Mouse (Mus musculus) midbrain, embryonic 16.5 days (tissue): Measurements from ENCODE around the gene Cacng7. TPM values are rescaled to one million over a fixed set of nuclear protein-coding genes. Genes with fewer than 3 reads are reported as not detected.
A peak's percentile ranks its signal among the peaks of the same experiment; 100 is the strongest.
"Not testable (repeated sequence)": the region's sequence is repeated elsewhere in the genome, so short reads cannot be mapped to it uniquely, and the experiment has no call there.

ENCODE experiments used
- ATAC-seq: fragments of 200-750 bp; cut with Nextera tagmentation; 2 replicates; pipeline ENCODE4 v1.8.0; 2017; ENCODE audit warnings: moderate TSS enrichment
- H3K27ac ChIP-seq: fragments of 300-500 bp; sonication (generic); 2 replicates; pipeline ENCODE4 v1.5.1; 2014; ENCODE audit warnings: mild to moderate bottlenecking, low read length, mixed read lengths
- H3K27me3 ChIP-seq: fragments of 300-500 bp; sonication (generic); 2 replicates; pipeline ENCODE4 v1.6.1; 2014; ENCODE audit warnings: low read depth, low read length, mixed read lengths; ENCODE audit not compliant: control insufficient read depth, insufficient read depth
- H3K36me3 ChIP-seq: fragments of 300-500 bp; sonication (generic); 2 replicates; pipeline ENCODE4 v1.6.1; 2014; ENCODE audit warnings: mild to moderate bottlenecking, low read length, moderate library complexity, mixed read lengths; ENCODE audit not compliant: control insufficient read depth, insufficient read depth
- H3K4me1 ChIP-seq: fragments of 300-500 bp; sonication (generic); 2 replicates; pipeline ENCODE4 v1.6.1; 2014; ENCODE audit warnings: mild to moderate bottlenecking, low read length, mixed read lengths; ENCODE audit not compliant: control insufficient read depth, insufficient read depth
- H3K4me2 ChIP-seq: fragments of 300-500 bp; sonication (generic); 2 replicates; pipeline ENCODE4 v1.6.1; 2014; ENCODE audit warnings: mild to moderate bottlenecking, low read length, mixed read lengths
- H3K4me3 ChIP-seq: fragments of 300-500 bp; sonication (generic); 2 replicates; pipeline ENCODE4 v1.5.1; 2014; ENCODE audit warnings: low read depth, mild to moderate bottlenecking, low read length, moderate library complexity, mixed read lengths
- H3K9ac ChIP-seq: fragments of 300-500 bp; sonication (generic); 2 replicates; pipeline ENCODE4 v1.6.1; 2014; ENCODE audit warnings: low read depth, low read length, mixed read lengths
- H3K9me3 ChIP-seq: fragments of 300-500 bp; sonication (generic); replicated peaks from 2 replicates; pipeline ENCODE4 v1.6.1; 2014; ENCODE audit warnings: mild to moderate bottlenecking, low read length, mixed read lengths; ENCODE audit not compliant: control insufficient read depth, poor library complexity, severe bottlenecking
- WGBS: fragments of 180-500 bp; shearing (Covaris S2); extraction: QIAGEN DNeasy Blood & Tissue Kit; methylation state at CpG from one replicate; pipeline ENCODE4 v1.1.7; 2014; 5-methylcytosine and 5-hydroxymethylcytosine counted together
- polyA plus RNA-seq: library from polyadenylated mRNA; unstranded; fragments of >200 nt; fragmentation: Nextera tagmentation; extraction: Ambion mirVana; gene quantifications from 2 replicates; pipeline ENCODE4 v1.2.1, GENCODE M21; 2015

Gene Cacng7
- polyA plus RNA-seq, 1 experiment from 2014 or later = 2.6 TPM

- peak overlapping the region; percentile 29 for H3K4me2 ChIP-seq
- peaks cover 26% of the 10 kb centered on the region for H3K4me1 ChIP-seq
- H3K27ac ChIP-seq = no peak overlapping the region
- no peak overlapping the region for H3K4me3 ChIP-seq
- H3K36me3 ChIP-seq = peaks cover 4% of the 10 kb centered on the region; the same call in 1 of the 2 replicates
- H3K9me3 ChIP-seq = no peaks in the 10 kb centered on the region
- H3K9ac ChIP-seq = peak overlapping the region; percentile 17; the same call in 1 of the 2 replicates
- H3K27me3 ChIP-seq = no peaks in the 10 kb centered on the region
- ATAC-seq = peak; percentile 75
- 9% methylated on average over 7 of the region's 7 CpGs for WGBS
These were observed 65.0 kb downstream of the Cacng7 start for GRCm38 (mm10) chr7:3397797-3398196.

- H3K4me2 ChIP-seq, H3K36me3 ChIP-seq, ATAC-seq, H3K27ac ChIP-seq, H3K27me3 ChIP-seq, H3K4me3 ChIP-seq, H3K9ac ChIP-seq, H3K9me3 ChIP-seq: not testable (repeated sequence)
- peaks cover 21% of the 10 kb centered on the region for H3K4me1 ChIP-seq
- 93% methylated on average over 8 of the region's 8 CpGs for WGBS
These were observed 65.6 kb downstream of the Cacng7 start for GRCm38 (mm10) chr7:3398363-3398762.

DNA sequence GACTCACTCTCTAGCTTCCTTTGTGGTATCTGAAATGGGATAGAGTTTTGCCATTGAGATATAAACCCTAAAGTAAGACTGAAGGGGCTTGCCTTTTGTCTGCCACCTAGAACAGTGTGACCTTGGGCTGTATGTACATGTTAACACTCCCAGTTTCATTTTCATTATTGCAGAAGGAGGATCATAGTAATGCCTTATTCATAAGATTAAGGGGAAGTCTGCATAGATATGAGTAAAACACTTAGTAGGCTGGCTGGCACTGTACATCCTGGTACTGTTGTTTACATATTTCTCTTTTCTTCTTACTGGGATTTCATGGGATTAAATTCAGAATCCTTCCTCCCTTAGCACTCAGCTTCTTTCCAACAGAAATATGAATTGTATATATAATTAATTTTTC is 67.2 kb downstream of the Cacng7 start:
- Histone ChIP-seq H3K36me3 (0 out of 2 replicates have a peak, but pooled peaks cover 3% of the 10 kb centered on the region), H3K27ac (no peak overlapping the region), H3K27me3 (no peaks in the 10 kb centered on the region), H3K9ac (no peak overlapping the region), H3K9me3 (no peaks in the 10 kb centered on the region), H3K4me3 (no peak overlapping the region), H3K4me1 (peaks cover 17% of the 10 kb centered on the region), H3K4me2 (no peak overlapping the region)
- no peak for ATAC-seq

- no peak overlapping the region for H3K9ac ChIP-seq
- WGBS = 75% methylated on average over 11 of the region's 11 CpGs
- no peak overlapping the region for H3K27ac ChIP-seq
- H3K9me3 ChIP-seq = no peaks in the 10 kb centered on the region
- no peak overlapping the region for H3K4me2 ChIP-seq
- H3K27me3 ChIP-seq = peaks cover 17% of the 10 kb centered on the region
- no peak for ATAC-seq
- H3K4me3 ChIP-seq = no peak overlapping the region
- peaks cover 16% of the 10 kb centered on the region for H3K4me1 ChIP-seq
- no peaks in the 10 kb centered on the region for H3K36me3 ChIP-seq
These were observed 77.2 kb downstream of the Cacng7 start for GRCm38 (mm10) chr7:3409729-3410520.

GRCm38 (mm10) chr7:3411160-3411941 is 78.6 kb downstream of the Cacng7 start:
- peak overlapping the region; percentile 83 for H3K4me2 ChIP-seq
- WGBS = under 1% methylated on average over 33 of the region's 33 CpGs
- no peaks in the 10 kb centered on the region for H3K36me3 ChIP-seq
- peak; percentile 86 for ATAC-seq
- H3K4me3 ChIP-seq = peak overlapping the region; percentile 34
- H3K9ac ChIP-seq = peak overlapping the region; percentile 1; the same call in 1 of the 2 replicates
- H3K9me3 ChIP-seq = no peaks in the 10 kb centered on the region
- H3K27me3 ChIP-seq = peaks cover 20% of the 10 kb centered on the region
- H3K4me1 ChIP-seq = peaks cover 20% of the 10 kb centered on the region
- no peak overlapping the region for H3K27ac ChIP-seq

DNA sequence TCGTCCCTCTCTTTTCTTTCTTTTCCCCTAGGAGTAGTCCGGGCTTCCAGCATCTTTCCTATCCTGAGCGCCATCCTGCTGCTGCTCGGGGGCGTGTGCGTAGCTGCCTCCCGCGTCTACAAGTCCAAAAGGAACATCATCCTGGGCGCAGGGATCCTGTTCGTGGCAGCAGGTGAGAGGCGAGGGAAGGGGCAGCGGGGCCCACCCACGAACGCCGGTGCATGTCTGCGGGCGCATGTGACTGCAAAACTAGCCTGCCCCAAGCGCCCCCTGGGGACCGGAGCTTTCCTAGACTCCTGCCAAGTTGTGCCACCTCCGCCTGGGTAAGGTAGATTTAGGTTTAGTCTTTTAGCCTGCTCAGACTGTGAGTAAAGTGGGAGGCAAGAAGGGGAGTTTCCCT is 79.3 kb downstream of the Cacng7 start:
- Histone ChIP-seq H3K4me2 (peak overlapping the region; percentile 83), H3K27ac (no peak overlapping the region), H3K4me3 (peak overlapping the region; percentile 34), H3K27me3 (peaks cover 20% of the 10 kb centered on the region), H3K9me3 (no peaks in the 10 kb centered on the region), H3K4me1 (peaks cover 20% of the 10 kb centered on the region), H3K9ac (peak overlapping the region; percentile 58), H3K36me3 (no peaks in the 10 kb centered on the region)
- 2% methylated on average over 20 of the region's 20 CpGs for WGBS
- no peak for ATAC-seq

- Histone ChIP-seq H3K4me2 (peak overlapping the region; percentile 92), H3K27ac (peak overlapping the region; percentile 47; the same call in 1 of the 2 replicates)
- ATAC-seq = peak; percentile 18; the same call in 1 of the 2 replicates
These were observed 82.1 kb downstream of the Cacng7 start for GRCm38 (mm10) chr7:3414888-3415287.

DNA sequence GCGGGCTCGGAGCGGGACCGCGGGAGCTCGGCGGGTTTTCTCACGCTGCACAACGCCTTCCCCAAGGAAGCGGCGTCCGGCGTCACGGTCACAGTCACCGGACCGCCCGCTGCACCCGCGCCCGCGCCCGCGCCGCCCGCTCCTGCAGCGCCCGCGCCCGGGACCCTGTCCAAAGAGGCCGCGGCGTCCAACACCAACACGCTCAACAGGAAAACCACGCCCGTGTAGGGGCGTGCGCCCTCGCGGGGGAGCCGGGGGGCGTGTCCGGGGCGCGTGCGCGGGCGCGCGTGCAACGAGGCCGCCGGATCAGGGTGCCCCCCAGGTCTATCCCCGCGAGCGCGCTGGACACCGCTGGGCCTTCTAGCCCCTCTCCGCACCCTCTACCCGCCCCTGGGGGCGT is 82.6 kb downstream of the Cacng7 start:
- Histone ChIP-seq H3K9ac (peak overlapping the region; percentile 79), H3K4me1 (peaks cover 20% of the 10 kb centered on the region), H3K27ac (no peak overlapping the region), H3K9me3 (no peaks in the 10 kb centered on the region), H3K27me3 (peaks cover 20% of the 10 kb centered on the region), H3K4me3 (peak overlapping the region; percentile 61), H3K36me3 (no peaks in the 10 kb centered on the region), H3K4me2 (peak overlapping the region; percentile 92)
- peak; percentile 19; the same call in 1 of the 2 replicates for ATAC-seq
- 0% methylated on average over 42 of the region's 60 CpGs for WGBS

More at GRCm38 (mm10) chr7:3414888-3415287, 82.1 kb downstream of the Cacng7 start:
- Histone ChIP-seq H3K4me3 (peak overlapping the region; percentile 61), H3K36me3 (no peaks in the 10 kb centered on the region), H3K4me1 (peaks cover 20% of the 10 kb centered on the region), H3K27me3 (peaks cover 20% of the 10 kb centered on the region), H3K9me3 (no peaks in the 10 kb centered on the region), H3K9ac (peak overlapping the region; percentile 79)
- under 1% methylated on average over 36 of the region's 47 CpGs for WGBS
